Mouse (Mus musculus) heart, adult 2 months (tissue): ENCODE measurements around the gene Ccdc78. TPM values are rescaled to one million over a fixed set of nuclear protein-coding genes. Genes with fewer than 3 reads are reported as not detected.

Experiments used
- DNase-seq, 2 experiments: peaks; one replicate each; pipeline ENCODE4 v3.0.0; 2021
- H3K27ac ChIP-seq: fragments of 200-600 bp; 2 replicates; pipeline ENCODE4 v1.8.1; 2022
- H3K27me3 ChIP-seq: fragments of 200-500 bp; 2 replicates; pipeline ENCODE4 v1.6.1; 2012; ENCODE audit warnings: mild to moderate bottlenecking, low read length, inconsistent platforms, mixed read lengths; ENCODE audit not compliant: control insufficient read depth, insufficient read depth
- H3K36me3 ChIP-seq: fragments of 200-500 bp; 2 replicates; pipeline ENCODE4 v1.6.1; 2012; ENCODE audit warnings: low read length, inconsistent platforms; ENCODE audit not compliant: control insufficient read depth, insufficient read depth
- H3K4me1 ChIP-seq: fragments of 200-500 bp; 2 replicates; pipeline ENCODE4 v1.6.1; 2011; ENCODE audit warnings: low read length; ENCODE audit not compliant: control insufficient read depth, insufficient read depth
- H3K4me3 ChIP-seq: fragments of 200-600 bp; 2 replicates; pipeline ENCODE4 v1.8.1; 2022
- H3K79me2 ChIP-seq: fragments of 200-500 bp; replicated peaks from 2 replicates; pipeline ENCODE4 v1.6.1; 2012; ENCODE audit warnings: mild to moderate bottlenecking, inconsistent platforms, low read length, moderate library complexity, mixed read lengths; ENCODE audit not compliant: control insufficient read depth, insufficient read depth
- H3K9ac ChIP-seq: fragments of 200-500 bp; 2 replicates; pipeline ENCODE4 v1.6.1; 2012; ENCODE audit warnings: low read depth, mild to moderate bottlenecking, control low read depth, inconsistent platforms, low read length, mixed read lengths
- CTCF ChIP-seq: fragments of 200-600 bp; IDR thresholded peaks from 2 replicates; pipeline ENCODE4 v1.8.1; 2022; ENCODE audit warnings: antibody characterized with exemption, mild to moderate bottlenecking, moderate library complexity
- EP300 ChIP-seq: fragments of 200-500 bp; IDR thresholded peaks from 2 replicates; pipeline ENCODE4 v1.6.1; 2011; ENCODE audit warnings: low read depth, low read length, control low read depth; ENCODE audit not compliant: insufficient read depth
- POLR2A ChIP-seq: fragments of 200-500 bp; IDR thresholded peaks from 2 replicates; pipeline ENCODE4 v1.6.1; 2011; ENCODE audit warnings: mild to moderate bottlenecking, low read depth, low read length, control low read depth; ENCODE audit not compliant: insufficient read depth
- WGBS: fragments of 180-500 bp; shearing (Covaris S2); methylation state at CpG from one replicate; pipeline ENCODE4 v1.1.7; 2018; 5-methylcytosine and 5-hydroxymethylcytosine counted together
- intact Hi-C: fragments of 180-260 bp; cut with DNase I; formaldehyde crosslinking; loops from one replicate; pipeline ENCODE4 v1.15.1; 2025
- polyA plus RNA-seq: library from polyadenylated mRNA; depleted of rRNA; stranded (reverse); fragments of >200 nt; gene quantifications from 2 replicates; pipeline ENCODE4 v1.2.3, GENCODE M21; 2012
- total RNA-seq, 2 experiments: library from RNA; stranded (reverse); gene quantifications; 2 replicates each; pipeline ENCODE4 v1.2.3; 2021

The Ccdc78 gene
- total and polyA plus RNA-seq, 3 experiments = 1.1 TPM; not detected in 2

DNA sequence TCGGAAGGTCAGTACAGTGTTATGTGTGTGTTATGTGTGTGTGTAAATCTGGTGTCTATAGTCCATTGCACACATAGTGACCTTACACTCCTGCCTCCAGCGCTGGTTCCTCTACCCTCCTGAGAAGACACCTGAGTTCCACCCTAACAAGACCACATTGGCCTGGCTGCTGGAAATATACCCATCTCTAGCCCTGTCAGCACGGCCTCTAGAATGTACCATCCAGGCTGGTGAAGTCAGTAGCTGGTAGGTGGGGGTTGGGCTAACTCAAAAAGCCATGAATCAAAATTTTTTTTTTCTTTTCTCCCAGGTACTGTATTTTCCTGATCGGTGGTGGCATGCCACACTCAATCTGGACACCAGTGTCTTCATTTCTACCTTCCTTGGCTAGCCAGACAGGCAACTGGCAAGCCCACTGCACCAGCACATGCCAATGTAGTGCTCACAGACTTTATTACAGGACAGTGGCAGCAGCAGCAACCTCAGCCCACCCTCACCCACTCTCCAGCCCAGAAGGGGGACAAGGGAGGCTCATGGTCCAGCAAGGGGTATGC is 43.9 kb downstream of the Ccdc78 start:
- intact Hi-C loops = loop anchor here (5.0 kb wide), 1 partner anchor 37 kb away; the partner anchor contains the start of gene Mcrip2
- Histone ChIP-seq H3K27me3 (no peaks in the 10 kb centered on the region), H3K36me3 (no peaks in the 10 kb centered on the region; the same call in 1 of the 2 replicates), H3K9ac (no peak overlapping the region), H3K4me1 (peaks cover 16% of the 10 kb centered on the region), H3K4me3 (no peak overlapping the region), H3K79me2 (peaks cover 1% of the 10 kb centered on the region), H3K27ac (no peak overlapping the region)
- TF ChIP-seq EP300 (no peak), CTCF (no peak), POLR2A (no peak)
- WGBS = 81% methylated on average over 4 of the region's 4 CpGs
- no peak for DNase-seq

DNA sequence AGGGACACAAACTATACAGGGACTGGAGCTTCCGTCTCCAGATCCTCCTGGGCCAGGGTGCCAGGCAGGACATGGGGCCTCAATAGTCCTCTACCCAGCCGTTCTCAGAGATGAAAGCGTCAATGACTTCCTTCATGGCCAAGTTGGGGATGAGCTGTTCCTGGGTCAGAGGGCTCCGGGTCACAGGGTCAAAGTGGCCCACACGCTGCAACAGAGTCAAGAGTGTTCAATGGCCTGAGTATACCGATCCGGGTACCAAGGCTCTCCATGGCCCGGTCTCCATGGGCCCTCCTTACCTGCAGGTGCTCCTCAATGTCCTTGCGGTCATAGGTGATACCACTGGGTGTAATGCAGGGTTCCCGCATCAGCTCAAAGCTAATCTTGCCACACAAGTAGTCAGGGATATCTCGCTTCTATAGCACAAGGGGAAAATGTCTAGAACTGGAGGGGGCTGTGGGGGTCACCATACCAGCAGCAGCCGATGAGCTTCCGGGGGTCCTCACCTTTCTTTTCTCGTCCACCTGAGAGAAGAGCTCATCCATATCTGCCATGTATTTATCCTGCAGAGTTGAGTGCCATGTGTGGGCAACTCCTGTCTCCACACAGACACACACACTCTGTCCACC is 44.5 kb downstream of the Ccdc78 start:
- intact Hi-C loops = loop anchor here (5.0 kb wide), 1 partner anchor 36 kb away; the partner anchor contains the start of gene Mcrip2
- Histone ChIP-seq H3K4me1 (peaks cover 20% of the 10 kb centered on the region), H3K79me2 (peaks cover 2% of the 10 kb centered on the region), H3K9ac (no peak overlapping the region), H3K36me3 (no peaks in the 10 kb centered on the region; the same call in 1 of the 2 replicates), H3K27me3 (no peaks in the 10 kb centered on the region), H3K4me3 (no peak overlapping the region), H3K27ac (no peak overlapping the region)
- TF ChIP-seq POLR2A (no peak), CTCF (no peak), EP300 (no peak)
- DNase-seq = no peak
- 84% methylated on average over 14 of the region's 14 CpGs for WGBS

DNA sequence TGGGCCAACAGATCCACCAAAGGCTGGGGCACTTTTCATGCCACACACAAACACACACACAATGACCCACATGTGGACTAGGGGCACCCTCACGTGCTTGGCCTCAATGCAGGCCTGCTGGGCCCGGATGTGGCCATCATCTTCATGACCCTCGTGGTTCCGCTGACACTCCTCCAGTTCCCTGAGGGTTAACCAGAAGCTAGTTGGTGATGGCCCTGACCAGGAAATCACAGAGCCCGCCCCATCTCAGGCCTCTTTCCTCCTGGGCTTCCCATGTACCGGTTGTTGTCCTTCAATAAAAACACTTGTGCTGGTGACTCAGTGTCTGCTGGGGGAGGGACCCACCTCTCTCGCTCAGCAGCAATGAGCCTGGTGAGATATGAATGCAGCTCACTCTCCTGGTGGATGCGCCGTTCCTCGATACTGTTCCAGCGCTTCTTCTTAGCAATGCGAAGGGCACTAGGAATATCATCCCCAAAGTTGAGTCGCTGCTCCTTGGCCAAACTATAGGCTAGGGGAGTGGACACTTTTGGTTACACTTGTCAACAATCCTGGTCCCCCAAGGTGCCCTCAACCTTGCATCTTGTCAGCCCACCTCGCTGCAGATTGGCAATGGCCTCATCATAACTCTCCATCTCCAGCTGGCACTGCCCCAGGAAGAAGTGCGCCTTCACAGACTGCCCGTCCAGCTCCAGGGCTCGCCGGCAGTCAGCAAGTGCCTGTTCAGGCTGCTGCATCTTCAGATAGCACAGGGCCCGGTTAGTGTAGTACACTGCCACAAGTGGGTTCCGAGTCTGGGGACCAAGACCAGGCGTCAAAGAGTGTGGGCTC is 45.3 kb downstream of the Ccdc78 start:
- H3K27me3 ChIP-seq = no peaks in the 10 kb centered on the region
- H3K4me1 ChIP-seq = peaks cover 23% of the 10 kb centered on the region
- 28% methylated on average over 21 of the region's 21 CpGs for WGBS
- H3K36me3 ChIP-seq = no peaks in the 10 kb centered on the region; the same call in 1 of the 2 replicates
- TF ChIP-seq CTCF = no peak
- TF ChIP-seq EP300 = no peak
- 0 out of 2 replicates have a peak, but pooled peaks have one; percentile 10 for TF ChIP-seq POLR2A
- H3K9ac ChIP-seq = peak overlapping the region; percentile 85
- no peak for DNase-seq
- H3K4me3 ChIP-seq = peak overlapping the region; percentile 85
- H3K79me2 ChIP-seq = peaks cover 2% of the 10 kb centered on the region
- intact Hi-C loops = loop anchor here (5.0 kb wide), 1 partner anchor 36 kb away; the partner anchor contains the start of gene Mcrip2
- peak overlapping the region; percentile 100 for H3K27ac ChIP-seq

DNA sequence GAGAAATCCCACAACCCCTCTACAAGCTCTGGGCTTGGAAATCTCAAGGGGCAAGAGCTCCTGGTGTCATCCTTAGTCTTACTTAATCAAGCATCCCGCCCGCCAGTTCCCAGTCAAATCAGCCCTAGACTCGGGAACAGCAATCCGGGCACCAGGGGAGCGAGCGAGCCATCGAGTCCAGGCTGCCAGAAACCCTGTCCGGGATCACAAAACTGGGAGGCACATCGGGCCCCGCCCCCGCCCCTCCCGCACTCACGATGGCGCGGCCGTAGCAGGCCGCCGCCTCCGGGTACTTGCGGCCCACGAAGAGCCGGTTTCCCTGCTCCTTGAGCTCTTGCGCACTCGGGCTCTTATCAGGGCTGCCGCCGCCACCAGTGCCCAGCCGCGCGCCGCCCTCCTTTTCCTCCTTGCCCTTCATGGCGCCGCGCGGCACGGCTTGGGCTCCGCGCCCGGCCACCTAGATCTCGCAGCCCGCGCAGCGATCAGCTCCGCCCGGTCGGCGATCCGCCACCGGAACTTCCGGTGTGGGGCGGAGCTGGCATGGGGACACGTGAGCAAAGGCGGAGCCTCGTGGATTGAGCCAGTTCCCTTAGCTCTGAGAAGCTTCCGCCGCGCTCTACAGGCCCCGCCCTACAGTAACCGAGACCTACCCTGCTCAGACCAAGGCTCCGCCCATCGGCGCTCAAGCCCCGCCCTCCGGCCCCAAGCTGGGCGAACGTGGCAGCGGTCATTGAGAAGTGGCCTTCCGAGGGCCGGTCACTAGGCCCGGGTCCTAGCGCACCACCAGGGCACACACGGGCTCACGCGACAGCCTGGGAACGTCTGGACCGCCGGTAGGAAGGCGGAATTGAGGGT is 46.3 kb downstream of the Ccdc78 start:
- under 1% methylated on average over 77 of the region's 77 CpGs for WGBS
- peaks cover 26% of the 10 kb centered on the region for H3K4me1 ChIP-seq

DNA sequence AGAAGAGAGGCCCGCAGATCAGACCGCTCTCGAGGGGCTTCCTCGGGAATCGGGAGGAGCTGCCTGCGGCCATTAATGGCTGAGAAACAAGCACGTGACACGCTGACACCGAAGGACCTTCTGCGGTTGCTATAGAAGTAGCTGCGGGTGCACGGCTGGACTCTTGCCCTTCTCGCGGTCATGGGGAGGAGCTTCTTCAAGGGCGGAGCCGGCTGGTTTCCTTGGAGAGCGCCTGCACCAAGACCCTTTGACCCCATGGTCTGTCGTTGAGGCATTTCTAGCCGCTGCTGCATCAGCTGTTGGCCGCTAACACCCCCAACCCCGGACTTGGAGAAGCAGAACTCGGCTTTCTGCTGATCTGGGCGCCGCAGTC is 46.9 kb downstream of the Ccdc78 start, which contains the start of gene Stub1:
TSS of gene Stub1 (minus strand) at position 114 of the 373 bp plus-strand sequence.
- under 1% methylated on average over 24 of the region's 24 CpGs for WGBS
- intact Hi-C loops = loop anchor here (5.0 kb wide), 1 partner anchor 34 kb away; the partner anchor contains the start of gene Mcrip2
- no peaks in the 10 kb centered on the region for H3K27me3 ChIP-seq
- TF ChIP-seq EP300 = no peak
- no peak for TF ChIP-seq CTCF
- no peak; the same call in none of the 2 replicates for TF ChIP-seq POLR2A
- peak within 1 kb of the TSS; percentile 85 for H3K9ac ChIP-seq
- DNase-seq = peak; percentile 93 to 94
- H3K4me1 ChIP-seq = peaks cover 28% of the 10 kb centered on the region
- H3K79me2 ChIP-seq = peaks cover 2% of the 10 kb centered on the region
- H3K27ac ChIP-seq = peak within 1 kb of the TSS; percentile 100
- no peaks in the 10 kb centered on the region; the same call in 1 of the 2 replicates for H3K36me3 ChIP-seq
- peak within 1 kb of the TSS; percentile 85 for H3K4me3 ChIP-seq

More for the DNA sequence above, 46.3 kb downstream of the Ccdc78 start:
- H3K9ac ChIP-seq = peak overlapping the region; percentile 85
- H3K79me2 ChIP-seq = peaks cover 2% of the 10 kb centered on the region
- H3K27ac ChIP-seq = peak overlapping the region; percentile 100
- no peaks in the 10 kb centered on the region; the same call in 1 of the 2 replicates for H3K36me3 ChIP-seq
- peak; percentile 100 for DNase-seq
- intact Hi-C loops = loop anchor here (5.0 kb wide), 1 partner anchor 35 kb away; the partner anchor contains the start of gene Mcrip2
- TF ChIP-seq CTCF = no peak
- peak; percentile 83; the same call in 1 of the 2 replicates for TF ChIP-seq POLR2A
- 0 out of 2 replicates have a peak, but pooled peaks have one; percentile 8 for TF ChIP-seq EP300
- no peaks in the 10 kb centered on the region for H3K27me3 ChIP-seq
- H3K4me3 ChIP-seq = peak overlapping the region; percentile 85
